Mouse (Mus musculus): Measurements from ENCODE around the gene Lingo1. TPM values are rescaled to one million over a fixed set of nuclear protein-coding genes. Genes with fewer than 3 reads are reported as not detected.

The Lingo1 gene
- polyA plus RNA-seq, 1 experiment from 2014 or later = 6.7 TPM

DNA sequence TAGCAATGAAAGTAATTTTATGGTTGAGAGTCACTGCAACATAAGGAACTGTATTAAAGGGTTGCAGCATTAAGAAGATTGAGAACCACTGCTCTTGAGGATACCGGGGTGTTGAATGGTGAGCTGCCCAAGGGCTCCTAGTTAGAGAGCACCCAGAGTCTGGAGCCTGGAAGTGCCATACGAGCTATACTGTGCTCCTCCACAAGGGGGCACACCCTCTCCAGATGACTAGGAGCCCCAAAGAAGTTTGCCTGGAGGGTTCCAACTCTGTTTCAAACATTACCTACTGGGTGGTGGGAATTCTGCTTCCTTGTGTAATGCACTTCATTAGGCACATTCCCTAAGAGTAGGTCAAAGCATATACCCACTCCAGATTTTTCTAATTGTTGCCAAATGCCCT, 70.5 kb downstream of the Lingo1 start:
- ATAC-seq (ENCODE audit: low FRiP score) (no peak), DNase-seq (ENCODE audit: low spot score) (peak; percentile 72)
- Histone ChIP-seq H3K4me2 (replicated peaks; ENCODE audit: low read depth, low read length) (no peak overlapping the region), H3K27ac (ENCODE audit: low read depth, low read length) (no peak overlapping the region), H3K4me3 (ENCODE audit: low read depth, low read length) (no peak overlapping the region), H3K9ac (ENCODE audit: low read depth, low read length) (no peak overlapping the region), H3K27me3 (ENCODE audit: control insufficient read depth, insufficient read depth, low read length) (no peaks in the 10 kb centered on the region), H3K36me3 (ENCODE audit: control insufficient read depth, insufficient read depth, low read length) (no peaks in the 10 kb centered on the region), H3K4me1 (replicated peaks; ENCODE audit: control insufficient read depth, insufficient read depth, low read length) (no peaks in the 10 kb centered on the region; the same call in 1 of the 2 replicates), H3K9me3 (ENCODE audit: control insufficient read depth, low read length) (no peaks in the 10 kb centered on the region)
- 32% methylated on average over 2 of the region's 2 CpGs for WGBS

- 76% methylated on average over 11 of the region's 11 CpGs for WGBS
- DNase-seq (ENCODE audit: low spot score) = no peak
Observed at GRCm38 (mm10) chr9:56722089-56722825, 74.0 kb downstream of the Lingo1 start.

GRCm38 (mm10) chr9:56718984-56719383, 77.3 kb downstream of the Lingo1 start:
- Histone ChIP-seq H3K9ac (ENCODE audit: low read depth, low read length) (no peak overlapping the region), H3K9me3 (ENCODE audit: control insufficient read depth, low read length) (no peaks in the 10 kb centered on the region), H3K27ac (ENCODE audit: low read depth, low read length) (no peak overlapping the region), H3K27me3 (ENCODE audit: control insufficient read depth, insufficient read depth, low read length) (no peaks in the 10 kb centered on the region), H3K36me3 (ENCODE audit: control insufficient read depth, insufficient read depth, low read length) (no peaks in the 10 kb centered on the region), H3K4me2 (replicated peaks; ENCODE audit: low read depth, low read length) (no peak overlapping the region), H3K4me3 (ENCODE audit: low read depth, low read length) (no peak overlapping the region), H3K4me1 (replicated peaks; ENCODE audit: control insufficient read depth, insufficient read depth, low read length) (no peaks in the 10 kb centered on the region)
- DNase-seq (ENCODE audit: low spot score) = no peak
- no peak for ATAC-seq (ENCODE audit: low FRiP score)
- WGBS = 80% methylated on average over 3 of the region's 3 CpGs

More at GRCm38 (mm10) chr9:56722089-56722825, 74.0 kb downstream of the Lingo1 start:
- Histone ChIP-seq H3K27me3 (ENCODE audit: control insufficient read depth, insufficient read depth, low read length) (no peaks in the 10 kb centered on the region), H3K4me3 (ENCODE audit: low read depth, low read length) (no peak overlapping the region), H3K4me2 (replicated peaks; ENCODE audit: low read depth, low read length) (no peak overlapping the region), H3K36me3 (ENCODE audit: control insufficient read depth, insufficient read depth, low read length) (no peaks in the 10 kb centered on the region), H3K27ac (ENCODE audit: low read depth, low read length) (no peak overlapping the region), H3K9ac (ENCODE audit: low read depth, low read length) (no peak overlapping the region), H3K9me3 (ENCODE audit: control insufficient read depth, low read length) (no peaks in the 10 kb centered on the region), H3K4me1 (replicated peaks; ENCODE audit: control insufficient read depth, insufficient read depth, low read length) (no peaks in the 10 kb centered on the region)
- no peak for ATAC-seq (ENCODE audit: low FRiP score)

DNA sequence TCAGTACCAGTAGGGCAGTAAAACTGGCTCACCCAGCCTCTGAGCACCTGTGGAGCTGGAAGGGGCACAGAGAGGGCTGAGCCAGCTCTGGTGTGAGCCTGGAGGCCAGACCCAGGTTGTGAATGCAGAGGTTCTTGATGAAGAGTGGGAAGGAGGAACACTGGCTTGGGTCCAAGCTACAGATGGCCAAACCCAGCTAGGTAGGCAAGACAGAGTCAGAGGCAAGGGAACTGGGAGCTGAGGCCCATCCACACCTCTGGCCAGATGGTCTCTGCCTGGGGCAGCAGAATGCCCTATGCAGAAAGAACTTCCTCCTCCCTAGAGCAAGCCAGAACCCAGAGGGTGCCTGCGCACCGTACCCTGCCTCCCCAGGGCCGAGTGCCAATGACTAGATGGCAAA, 79.7 kb downstream of the Lingo1 start:
- Histone ChIP-seq H3K4me1 (replicated peaks; ENCODE audit: control insufficient read depth, insufficient read depth, low read length) (no peaks in the 10 kb centered on the region), H3K27me3 (ENCODE audit: control insufficient read depth, insufficient read depth, low read length) (no peaks in the 10 kb centered on the region), H3K4me2 (replicated peaks; ENCODE audit: low read depth, low read length) (no peak overlapping the region), H3K9me3 (ENCODE audit: control insufficient read depth, low read length) (no peaks in the 10 kb centered on the region), H3K9ac (ENCODE audit: low read depth, low read length) (no peak overlapping the region), H3K36me3 (ENCODE audit: control insufficient read depth, insufficient read depth, low read length) (no peaks in the 10 kb centered on the region), H3K4me3 (ENCODE audit: low read depth, low read length) (no peak overlapping the region), H3K27ac (ENCODE audit: low read depth, low read length) (no peak overlapping the region)
- no peak for ATAC-seq (ENCODE audit: low FRiP score)
- DNase-seq (ENCODE audit: low spot score) = no peak
- 82% methylated on average over 3 of the region's 3 CpGs for WGBS

- no peaks in the 10 kb centered on the region for H3K36me3 ChIP-seq (ENCODE audit: control insufficient read depth, insufficient read depth, low read length)
- H3K27ac ChIP-seq (ENCODE audit: low read depth, low read length) = no peak overlapping the region
- H3K4me1 ChIP-seq (replicated peaks; ENCODE audit: control insufficient read depth, insufficient read depth, low read length) = no peaks in the 10 kb centered on the region
- H3K4me3 ChIP-seq (ENCODE audit: low read depth, low read length) = no peak overlapping the region
- DNase-seq (ENCODE audit: low spot score) (no peak), ATAC-seq (ENCODE audit: low FRiP score) (no peak)
- H3K9me3 ChIP-seq (ENCODE audit: control insufficient read depth, low read length) = no peaks in the 10 kb centered on the region
- no peak overlapping the region for H3K4me2 ChIP-seq (replicated peaks; ENCODE audit: low read depth, low read length)
- WGBS = 85% methylated on average over 3 of the region's 3 CpGs
- no peaks in the 10 kb centered on the region for H3K27me3 ChIP-seq (ENCODE audit: control insufficient read depth, insufficient read depth, low read length)
- no peak overlapping the region for H3K9ac ChIP-seq (ENCODE audit: low read depth, low read length)
Observed at GRCm38 (mm10) chr9:56716066-56716465, 80.2 kb downstream of the Lingo1 start.

DNA sequence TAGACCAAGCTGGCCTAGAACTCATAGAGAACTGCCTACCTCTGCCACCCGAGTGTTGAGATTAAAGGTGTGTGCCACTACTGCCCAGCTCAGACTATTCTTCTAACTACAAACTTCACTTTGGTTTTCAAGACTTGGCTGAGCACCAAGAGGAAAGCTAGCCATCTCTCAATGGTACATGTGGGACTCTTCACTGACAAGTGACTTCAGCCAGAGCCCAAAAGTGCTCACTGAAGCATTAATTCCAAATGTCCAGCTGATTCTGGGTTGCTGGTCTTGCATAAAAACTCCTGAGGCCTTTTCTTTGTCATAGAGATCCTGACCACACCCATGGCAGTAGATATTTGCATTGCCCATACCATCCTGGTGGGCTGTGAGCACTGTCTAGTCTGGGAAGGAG, 81.9 kb downstream of the Lingo1 start:
- Histone ChIP-seq H3K4me1 (replicated peaks; ENCODE audit: control insufficient read depth, insufficient read depth, low read length) (no peaks in the 10 kb centered on the region), H3K27ac (ENCODE audit: low read depth, low read length) (no peak overlapping the region), H3K9ac (ENCODE audit: low read depth, low read length) (no peak overlapping the region), H3K9me3 (ENCODE audit: control insufficient read depth, low read length) (no peaks in the 10 kb centered on the region), H3K4me3 (ENCODE audit: low read depth, low read length) (no peak overlapping the region), H3K27me3 (ENCODE audit: control insufficient read depth, insufficient read depth, low read length) (no peaks in the 10 kb centered on the region), H3K36me3 (ENCODE audit: control insufficient read depth, insufficient read depth, low read length) (no peaks in the 10 kb centered on the region), H3K4me2 (replicated peaks; ENCODE audit: low read depth, low read length) (no peak overlapping the region)
- 72% methylated on average over 1 of the region's 1 CpGs for WGBS
- ATAC-seq (ENCODE audit: low FRiP score) (no peak), DNase-seq (ENCODE audit: low spot score) (no peak)

GRCm38 (mm10) chr9:56712667-56713369, 83.5 kb downstream of the Lingo1 start:
- H3K4me2 ChIP-seq (replicated peaks; ENCODE audit: low read depth, low read length) = no peak overlapping the region
- H3K27me3 ChIP-seq (ENCODE audit: control insufficient read depth, insufficient read depth, low read length) = no peaks in the 10 kb centered on the region
- ATAC-seq (ENCODE audit: low FRiP score) = no peak
- H3K27ac ChIP-seq (ENCODE audit: low read depth, low read length) = no peak overlapping the region
- H3K9ac ChIP-seq (ENCODE audit: low read depth, low read length) = no peak overlapping the region
- 82% methylated on average over 14 of the region's 14 CpGs for WGBS
- no peaks in the 10 kb centered on the region for H3K9me3 ChIP-seq (ENCODE audit: control insufficient read depth, low read length)
- no peak for DNase-seq (ENCODE audit: low spot score)
- no peaks in the 10 kb centered on the region for H3K36me3 ChIP-seq (ENCODE audit: control insufficient read depth, insufficient read depth, low read length)
- H3K4me3 ChIP-seq (ENCODE audit: low read depth, low read length) = no peak overlapping the region
- H3K4me1 ChIP-seq (replicated peaks; ENCODE audit: control insufficient read depth, insufficient read depth, low read length) = no peaks in the 10 kb centered on the region

GRCm38 (mm10) chr9:56710958-56711357, 85.3 kb downstream of the Lingo1 start:
- Histone ChIP-seq H3K4me2 (replicated peaks; ENCODE audit: low read depth, low read length) (no peak overlapping the region), H3K4me1 (replicated peaks; ENCODE audit: control insufficient read depth, insufficient read depth, low read length) (no peaks in the 10 kb centered on the region), H3K27ac (ENCODE audit: low read depth, low read length) (no peak overlapping the region), H3K36me3 (ENCODE audit: control insufficient read depth, insufficient read depth, low read length) (no peaks in the 10 kb centered on the region), H3K27me3 (ENCODE audit: control insufficient read depth, insufficient read depth, low read length) (no peaks in the 10 kb centered on the region), H3K9ac (ENCODE audit: low read depth, low read length) (no peak overlapping the region), H3K9me3 (ENCODE audit: control insufficient read depth, low read length) (no peaks in the 10 kb centered on the region), H3K4me3 (ENCODE audit: low read depth, low read length) (no peak overlapping the region)
- 94% methylated on average over 6 of the region's 6 CpGs for WGBS
- ATAC-seq (ENCODE audit: low FRiP score) = no peak
- DNase-seq (ENCODE audit: low spot score) = no peak

All from hindbrain, embryonic 11.5 days (tissue).